Mouse (Mus musculus): Measurements from ENCODE around the gene Tbx15. TPM values are rescaled to one million over a fixed set of nuclear protein-coding genes. Genes with fewer than 3 reads are reported as not detected.

Gene Tbx15
- total RNA-seq, 2 experiments from 2014 or later: not detected

- ATAC-seq (replicated peaks; ENCODE audit: poor library complexity, severe bottlenecking): peak; percentile 12; the same call in 1 of the 2 replicates
Measured at GRCm38 (mm10) chr3:99247996-99248801, 8.0 kb downstream of the Tbx15 start.

GRCm38 (mm10) chr3:99248831-99249550 is 8.8 kb downstream of the Tbx15 start:
- ATAC-seq (replicated peaks; ENCODE audit: poor library complexity, severe bottlenecking): no peak; the same call in 1 of the 2 replicates

- no peak for ATAC-seq (replicated peaks; ENCODE audit: poor library complexity, severe bottlenecking)
Measured at GRCm38 (mm10) chr3:99249551-99249870, 9.3 kb downstream of the Tbx15 start.

- no peak for ATAC-seq (replicated peaks; ENCODE audit: poor library complexity, severe bottlenecking)
Measured at GRCm38 (mm10) chr3:99249906-99250305, 9.7 kb downstream of the Tbx15 start.

GRCm38 (mm10) chr3:99251271-99252165 is 11.3 kb downstream of the Tbx15 start:
- ATAC-seq (replicated peaks; ENCODE audit: poor library complexity, severe bottlenecking): no peak

- no peak for ATAC-seq (replicated peaks; ENCODE audit: poor library complexity, severe bottlenecking)
Measured at GRCm38 (mm10) chr3:99252461-99253091, 12.4 kb downstream of the Tbx15 start.

- no peak for ATAC-seq (replicated peaks; ENCODE audit: poor library complexity, severe bottlenecking)
Measured at GRCm38 (mm10) chr3:99253092-99253488, 12.9 kb downstream of the Tbx15 start.

GRCm38 (mm10) chr3:99253497-99254451 is 13.6 kb downstream of the Tbx15 start:
- peak; percentile 45 for ATAC-seq (replicated peaks; ENCODE audit: poor library complexity, severe bottlenecking)

- ATAC-seq (replicated peaks; ENCODE audit: poor library complexity, severe bottlenecking): no peak
Measured at GRCm38 (mm10) chr3:99254559-99255151, 14.5 kb downstream of the Tbx15 start.

GRCm38 (mm10) chr3:99255411-99256365 is 15.5 kb downstream of the Tbx15 start:
- no peak for ATAC-seq (replicated peaks; ENCODE audit: poor library complexity, severe bottlenecking)

GRCm38 (mm10) chr3:99256366-99256750 is 16.2 kb downstream of the Tbx15 start:
- no peak for ATAC-seq (replicated peaks; ENCODE audit: poor library complexity, severe bottlenecking)

GRCm38 (mm10) chr3:99256766-99257165 is 16.6 kb downstream of the Tbx15 start:
- no peak for ATAC-seq (replicated peaks; ENCODE audit: poor library complexity, severe bottlenecking)

- no peak for ATAC-seq (replicated peaks; ENCODE audit: poor library complexity, severe bottlenecking)
Measured at GRCm38 (mm10) chr3:99257586-99258577, 17.7 kb downstream of the Tbx15 start.

GRCm38 (mm10) chr3:99259741-99260270 is 19.6 kb downstream of the Tbx15 start:
- ATAC-seq (replicated peaks; ENCODE audit: poor library complexity, severe bottlenecking): no peak

- no peak for ATAC-seq (replicated peaks; ENCODE audit: poor library complexity, severe bottlenecking)
Measured at GRCm38 (mm10) chr3:99260395-99260794, 20.2 kb downstream of the Tbx15 start.

GRCm38 (mm10) chr3:99261371-99261791 is 21.2 kb downstream of the Tbx15 start:
- ATAC-seq (replicated peaks; ENCODE audit: poor library complexity, severe bottlenecking): no peak
